Mouse (Mus musculus): Measurements from ENCODE around the gene Sv2b.

Sv2b gene

GRCm38 (mm10) chr7:75102536-75103332 lies 206.3 kb downstream of the Sv2b start:
- DNase-seq (ENCODE audit: low spot score in 2 of 2) = no peak

DNA sequence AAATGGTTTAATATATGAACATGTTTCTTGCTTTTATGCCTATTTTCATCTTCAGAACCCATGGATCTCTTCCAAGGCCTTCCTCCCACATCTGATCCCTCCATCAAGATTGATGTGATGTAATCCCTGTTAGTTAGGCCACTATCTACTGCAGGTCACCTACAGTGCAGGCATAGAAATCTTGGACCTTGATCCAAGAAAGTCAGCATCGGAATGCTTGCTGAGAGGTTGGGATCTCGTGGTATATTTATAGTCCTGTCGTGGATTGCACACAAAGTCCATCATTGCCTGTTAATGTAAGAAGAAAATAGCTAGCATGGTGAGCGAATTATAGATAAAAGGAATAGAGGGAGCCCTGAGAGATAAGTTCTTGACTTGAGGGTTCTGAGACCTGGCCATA lies 223.6 kb downstream of the Sv2b start:
- no peak for DNase-seq (ENCODE audit: low spot score in 2 of 2)

- no peak for DNase-seq (ENCODE audit: low spot score in 2 of 2)
Observed at GRCm38 (mm10) chr7:75080163-75080562, 228.9 kb downstream of the Sv2b start.

- DNase-seq (ENCODE audit: low spot score in 2 of 2) = peak; percentile 23 to 65
Observed at GRCm38 (mm10) chr7:75077560-75078208, 231.4 kb downstream of the Sv2b start.

Data from left cerebral cortex, adult 9 months (tissue).